Mouse (Mus musculus): ENCODE measurements around the gene Frrs1.

GRCm38 (mm10) chr3:116816674-116817215, 42.5 kb upstream of the Frrs1 start:
- no peak for TF ChIP-seq CTCF (IDR thresholded peaks at IDR 0.05; ENCODE audit: borderline replicate concordance, extremely low read depth, insufficient read depth, insufficient read length)
- TF ChIP-seq POLR2A (IDR thresholded peaks at IDR 0.05; ENCODE audit: borderline replicate concordance, extremely low read depth, insufficient read depth, insufficient read length, poor library complexity, severe bottlenecking): no peak

Measured in brain, embryonic 14.5 days (tissue).